Mouse (Mus musculus) monocyte, adult 5-6 weeks (primary cell): Measurements from ENCODE around the gene Fgd5. TPM values are rescaled to one million over a fixed set of nuclear protein-coding genes. Genes with fewer than 3 reads are reported as not detected.
A peak's percentile ranks its signal among the peaks of the same experiment; 100 is the strongest.

Experiments used
- ATAC-seq: fragments of 153-309, 156-312 bp; replicated peaks from 2 replicates; pipeline ENCODE4 v1.8.0; 2017; ENCODE audit warnings: mild to moderate bottlenecking; ENCODE audit not compliant: low TSS enrichment, insufficient number of reproducible peaks, severe bottlenecking, poor library complexity, low FRiP score
- total RNA-seq: library from RNA; stranded (forward); fragments of 200-1000, 200-491, 200-594 nt; gene quantifications from 3 replicates; pipeline ENCODE4 v1.2.3, GENCODE M21; 2017

The Fgd5 gene
- total RNA-seq, 1 experiment from 2014 or later, result not detected

DNA sequence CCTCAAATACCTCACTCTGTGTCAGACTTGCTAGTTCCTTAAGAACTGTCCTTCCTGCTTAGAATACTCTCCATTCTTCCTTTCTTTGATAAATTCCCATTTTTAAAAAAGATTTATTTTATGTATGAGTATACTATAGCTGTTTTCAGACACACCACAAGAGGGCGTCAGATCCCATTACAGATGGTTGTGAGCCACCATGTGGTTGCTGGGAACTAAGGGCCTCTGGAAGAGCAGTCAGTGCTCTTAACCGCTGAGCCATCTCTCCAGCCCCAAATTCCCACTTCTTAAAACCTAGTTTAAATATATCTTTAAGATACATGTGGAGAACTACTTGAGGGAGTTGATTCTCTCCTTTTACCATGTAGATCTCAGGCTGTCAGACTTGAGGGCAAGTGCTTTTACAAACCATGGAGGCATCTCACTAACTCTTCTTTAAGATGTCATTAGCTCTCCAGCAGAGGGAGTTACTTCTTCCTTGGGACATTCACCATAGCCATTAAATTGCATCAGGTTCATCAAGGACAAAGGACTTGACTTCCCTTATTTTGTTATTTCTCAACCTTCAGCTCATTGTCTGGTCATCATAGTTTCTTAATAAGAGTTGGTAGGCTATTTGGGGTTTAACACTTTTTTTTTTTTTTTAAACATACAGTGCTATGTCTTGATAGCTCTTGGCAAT lies 122.1 kb downstream of the Fgd5 start:
- ATAC-seq, result peak; percentile 97

DNA sequence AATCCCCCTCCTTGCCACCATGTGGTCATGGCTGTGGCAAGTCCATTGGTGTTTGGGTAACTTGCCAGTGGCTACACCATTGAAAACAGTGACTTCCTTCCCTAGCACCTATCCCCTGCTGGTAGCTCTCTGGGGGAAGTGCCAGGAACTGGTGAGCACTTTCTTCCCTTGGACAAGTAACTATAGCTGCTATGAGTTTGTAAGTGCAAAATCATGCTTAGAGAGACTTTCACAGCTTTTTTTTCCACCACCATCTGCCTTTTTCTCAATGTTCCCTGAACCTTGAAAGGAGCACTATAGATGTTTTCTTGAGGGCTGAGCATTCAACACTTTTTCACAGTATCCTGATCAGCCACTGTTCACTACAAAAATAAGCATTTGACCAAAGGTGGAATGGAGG lies 145.9 kb downstream of the Fgd5 start:
- no peak for ATAC-seq

Other genes starting within 250 kb of the Fgd5 start
- gene Grip2, start 151.6 kb upstream of the Fgd5 start, total RNA-seq, result not detected in 3 replicates
- gene Ccdc174, start 100.8 kb upstream of the Fgd5 start, total RNA-seq, result 67.8 to 127 TPM (median 94.6 TPM) in 3 replicates
- 0.43 to 2.3 TPM in 2 of 3 replicates, not detected in the other for gene 4930590J08Rik, start 76.1 kb upstream of the Fgd5 start, total RNA-seq
- gene Nr2c2, start 112.5 kb downstream of the Fgd5 start, total RNA-seq, result 62.5 to 89.1 TPM (median 62.9 TPM) in 3 replicates
- gene Mrps25, start 205.2 kb downstream of the Fgd5 start, total RNA-seq, result 22.4 to 25.1 TPM (median 23.8 TPM) in 3 replicates
- 22.6 to 29.9 TPM (median 27.0 TPM) in 3 replicates for gene Rbsn, start 236.0 kb downstream of the Fgd5 start, total RNA-seq